Mouse (Mus musculus) limb, embryonic 14.5 days (tissue): ENCODE measurements around the gene Twf2. TPM values are rescaled to one million over a fixed set of nuclear protein-coding genes. Genes with fewer than 3 reads are reported as not detected.
A peak's percentile ranks its signal among the peaks of the same experiment; 100 is the strongest.

ENCODE experiments used
- ATAC-seq: fragments of 200-750 bp; cut with Nextera tagmentation; 2 replicates; pipeline ENCODE4 v1.8.0; 2017; ENCODE audit warnings: low read depth, moderate number of reproducible peaks, moderate TSS enrichment; ENCODE audit not compliant: low FRiP score
- DNase-seq: peaks from one replicate; pipeline ENCODE4 v3.0.0-alpha.2; 2015; ENCODE audit warnings: low spot score
- H3K27ac ChIP-seq: fragments of 300-500 bp; sonication (generic); replicated peaks from 2 replicates; pipeline ENCODE4 v1.5.1; 2014; ENCODE audit warnings: low read depth, mild to moderate bottlenecking, low read length, moderate library complexity, mixed read lengths
- H3K27me3 ChIP-seq: fragments of 300-500 bp; sonication (generic); 2 replicates; pipeline ENCODE4 v1.6.1; 2014; ENCODE audit warnings: low read length, mixed read lengths; ENCODE audit not compliant: control insufficient read depth, insufficient read depth
- H3K36me3 ChIP-seq: fragments of 300-500 bp; sonication (generic); 2 replicates; pipeline ENCODE4 v1.6.1; 2014; ENCODE audit warnings: mild to moderate bottlenecking, low read length, moderate library complexity, mixed read lengths; ENCODE audit not compliant: control insufficient read depth, insufficient read depth
- H3K4me1 ChIP-seq: fragments of 300-500 bp; sonication (generic); 2 replicates; pipeline ENCODE4 v1.6.1; 2014; ENCODE audit warnings: antibody characterized with exemption, low read length, mixed read lengths; ENCODE audit not compliant: control insufficient read depth, insufficient read depth
- H3K4me2 ChIP-seq: fragments of 300-500 bp; sonication (generic); replicated peaks from 2 replicates; pipeline ENCODE4 v1.6.1; 2014; ENCODE audit warnings: low read depth, mild to moderate bottlenecking, low read length, moderate library complexity; ENCODE audit not compliant: severe bottlenecking
- H3K4me3 ChIP-seq: fragments of 300-500 bp; sonication (generic); replicated peaks from 2 replicates; pipeline ENCODE4 v1.5.1; 2014; ENCODE audit warnings: low read length
- H3K9ac ChIP-seq: fragments of 300-500 bp; sonication (generic); 2 replicates; pipeline ENCODE4 v1.6.1; 2014; ENCODE audit warnings: mild to moderate bottlenecking, low read depth, low read length, moderate library complexity; ENCODE audit not compliant: severe bottlenecking
- H3K9me3 ChIP-seq: fragments of 300-500 bp; sonication (generic); 2 replicates; pipeline ENCODE4 v1.6.1; 2016; ENCODE audit warnings: low read length; ENCODE audit not compliant: control insufficient read depth
- POLR2A ChIP-seq: fragments of 200-500 bp; IDR thresholded peaks from 2 replicates; pipeline ENCODE4 v1.8.0; 2012; ENCODE audit warnings: inconsistent platforms, mild to moderate bottlenecking, moderate library complexity, borderline replicate concordance; ENCODE audit not compliant: insufficient read depth, insufficient read length; ENCODE audit errors: extremely low read depth
- whole genome bisulfite sequencing: fragments of 180-500 bp; shearing (Covaris S2); extraction: QIAGEN DNeasy Blood & Tissue Kit; methylation state at CpG from one replicate; pipeline ENCODE4 v1.1.7; 2014; 5-methylcytosine and 5-hydroxymethylcytosine counted together
- microRNA counts: library from miRNA; unstranded; fragments of <30 nt; microRNA quantifications from one replicate; lab custom pipeline; 2016
- microRNA-seq: library from miRNA; unstranded; fragments of <30 nt; microRNA quantifications from one replicate; pipeline ENCODE4, GENCODE M21; 2016
- polyA plus RNA-seq, 2 experiments: library from polyadenylated mRNA; depleted of rRNA in 1 of 2; stranded (reverse) in 1 of 2; unstranded in 1 of 2; fragments of >200 nt; fragmentation: Nextera tagmentation in 1 of 2; extraction: Ambion mirVana in 1 of 2; gene quantifications; 2 replicates each; pipeline versions ENCODE4 v1.2.1 to v1.2.3; 2012 to 2014

Gene Twf2
- polyA plus RNA-seq, 2 experiments = 62.4 to 69.2 TPM

- no peaks in the 10 kb centered on the region for H3K27me3 ChIP-seq
- H3K9me3 ChIP-seq = no peaks in the 10 kb centered on the region
- no peak for ATAC-seq
- no peak for TF ChIP-seq POLR2A
- no peak overlapping the region for H3K4me3 ChIP-seq
- H3K4me1 ChIP-seq = no peaks in the 10 kb centered on the region
- no peaks in the 10 kb centered on the region for H3K36me3 ChIP-seq
- no peak overlapping the region for H3K4me2 ChIP-seq
- no peak overlapping the region for H3K27ac ChIP-seq
- 89% methylated on average over 4 of the region's 4 CpGs for WGBS
- H3K9ac ChIP-seq = no peak overlapping the region
- DNase-seq = no peak
Observed at GRCm38 (mm10) chr9:106258412-106258811, 55.5 kb downstream of the Twf2 start.

DNA sequence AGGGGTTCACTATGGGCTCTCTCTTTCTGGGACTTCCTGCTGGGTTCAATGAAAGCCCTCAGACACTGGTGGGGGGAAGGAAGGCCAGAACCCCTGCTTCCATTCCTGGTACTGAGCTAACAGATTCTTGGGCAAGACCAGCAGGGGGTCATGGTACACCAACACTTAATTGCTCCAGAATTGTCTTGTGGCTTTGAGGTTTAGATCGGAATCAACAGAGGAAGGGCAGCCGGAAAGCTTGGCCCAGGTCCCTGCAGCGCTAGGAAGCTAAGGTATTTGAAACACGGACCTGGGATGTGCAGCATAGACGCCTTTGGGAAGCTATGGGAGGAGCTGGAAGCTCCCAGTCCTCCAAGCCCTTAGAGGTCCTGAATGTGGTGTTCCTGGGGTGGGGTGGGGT, 56.1 kb downstream of the Twf2 start:
- no peak for TF ChIP-seq POLR2A
- H3K27ac ChIP-seq = no peak overlapping the region
- no peak overlapping the region for H3K4me3 ChIP-seq
- H3K9me3 ChIP-seq = no peaks in the 10 kb centered on the region
- no peaks in the 10 kb centered on the region for H3K4me1 ChIP-seq
- 82% methylated on average over 5 of the region's 5 CpGs for WGBS
- ATAC-seq (no peak), DNase-seq (no peak)
- H3K27me3 ChIP-seq = no peaks in the 10 kb centered on the region
- no peaks in the 10 kb centered on the region for H3K36me3 ChIP-seq
- no peak overlapping the region for H3K9ac ChIP-seq
- no peak overlapping the region for H3K4me2 ChIP-seq

- ATAC-seq (no peak), DNase-seq (no peak)
- Histone ChIP-seq H3K4me1 (no peaks in the 10 kb centered on the region), H3K9me3 (no peaks in the 10 kb centered on the region), H3K27me3 (no peaks in the 10 kb centered on the region), H3K36me3 (no peaks in the 10 kb centered on the region), H3K9ac (no peak overlapping the region), H3K4me3 (no peak overlapping the region), H3K27ac (no peak overlapping the region), H3K4me2 (no peak overlapping the region)
- 92% methylated on average over 6 of the region's 6 CpGs for WGBS
- no peak for TF ChIP-seq POLR2A
Observed at GRCm38 (mm10) chr9:106261058-106261457, 58.1 kb downstream of the Twf2 start.

- H3K9me3 ChIP-seq = no peaks in the 10 kb centered on the region
- no peak overlapping the region for H3K9ac ChIP-seq
- no peak for TF ChIP-seq POLR2A
- no peak for DNase-seq
- ATAC-seq = no peak
- WGBS = 77% methylated on average over 3 of the region's 3 CpGs
- no peak overlapping the region for H3K4me3 ChIP-seq
- no peaks in the 10 kb centered on the region for H3K4me1 ChIP-seq
- H3K27me3 ChIP-seq = no peaks in the 10 kb centered on the region
- no peak overlapping the region for H3K27ac ChIP-seq
- H3K4me2 ChIP-seq = no peak overlapping the region
- no peaks in the 10 kb centered on the region for H3K36me3 ChIP-seq
Observed at GRCm38 (mm10) chr9:106261491-106261890, 58.6 kb downstream of the Twf2 start.

DNA sequence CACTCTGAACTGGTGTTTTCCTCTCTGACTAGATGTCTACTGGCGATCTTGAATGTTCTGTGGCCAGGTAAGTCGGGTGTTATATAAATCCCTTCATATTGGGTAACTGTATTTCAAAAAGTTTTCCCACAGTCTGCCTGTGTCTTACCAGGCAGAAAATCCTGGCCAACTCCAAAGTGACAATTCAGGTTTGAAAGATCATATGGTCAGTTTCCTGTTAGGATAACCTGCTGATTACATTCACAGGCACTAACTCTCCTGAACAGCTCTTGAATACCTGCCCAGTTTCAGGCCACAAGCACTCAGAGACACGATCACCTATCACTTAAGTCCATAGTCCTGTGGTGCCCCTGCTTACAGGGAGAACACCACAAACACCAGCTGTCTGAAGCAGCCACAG, 59.2 kb downstream of the Twf2 start:
- H3K9ac ChIP-seq = no peak overlapping the region
- TF ChIP-seq POLR2A = no peak
- H3K4me3 ChIP-seq = no peak overlapping the region
- WGBS = 88% methylated on average over 3 of the region's 3 CpGs
- no peak overlapping the region for H3K4me2 ChIP-seq
- H3K36me3 ChIP-seq = no peaks in the 10 kb centered on the region
- H3K9me3 ChIP-seq = no peaks in the 10 kb centered on the region
- DNase-seq (no peak), ATAC-seq (no peak)
- no peak overlapping the region for H3K27ac ChIP-seq
- no peaks in the 10 kb centered on the region for H3K4me1 ChIP-seq
- no peaks in the 10 kb centered on the region for H3K27me3 ChIP-seq

DNA sequence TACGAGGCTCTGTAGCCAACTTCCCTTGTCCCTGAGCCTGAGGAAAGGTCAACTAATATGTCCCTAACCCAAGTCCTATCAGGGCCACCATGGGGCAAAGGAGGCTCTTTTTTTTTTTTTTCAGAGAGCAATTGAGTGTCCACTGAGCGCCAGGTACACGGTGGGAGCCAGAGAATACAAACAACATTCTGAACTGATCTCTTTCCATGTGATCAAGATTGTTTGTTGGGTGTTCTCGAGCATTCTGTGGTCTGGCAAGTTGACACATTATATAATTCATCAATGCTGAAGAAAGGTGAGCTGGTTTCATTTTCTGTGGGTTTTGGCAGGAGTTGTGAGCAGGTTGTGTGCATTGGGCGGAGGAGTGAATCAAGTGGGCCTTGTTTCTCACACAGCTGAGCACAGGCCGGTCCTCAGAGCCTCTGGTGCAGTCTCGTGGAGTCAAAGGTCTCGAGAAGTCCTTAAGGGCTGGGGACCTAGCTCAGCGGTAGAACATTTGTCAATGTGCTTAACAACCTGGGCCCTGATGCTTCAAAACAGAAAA, 60.5 kb downstream of the Twf2 start:
- 79% methylated on average over 9 of the region's 9 CpGs for WGBS
- DNase-seq (no peak), ATAC-seq (no peak)
- no peaks in the 10 kb centered on the region for H3K36me3 ChIP-seq
- H3K27ac ChIP-seq = no peak overlapping the region
- H3K4me1 ChIP-seq = no peaks in the 10 kb centered on the region
- TF ChIP-seq POLR2A = no peak
- H3K4me2 ChIP-seq = no peak overlapping the region
- H3K27me3 ChIP-seq = no peaks in the 10 kb centered on the region
- H3K9ac ChIP-seq = no peak overlapping the region
- no peaks in the 10 kb centered on the region for H3K9me3 ChIP-seq
- H3K4me3 ChIP-seq = no peak overlapping the region

MicroRNAs encoded within 50 kb of the gene (microRNA counts, 519-probe panel; counts per million panel counts)
- microRNA mmu-let-7g (lab: Ali Mortazavi, UCI) = 5,193 counts per million, percentile 97 among the panel's probes with 10 or more counts

Small RNAs within 50 kb of the gene (microRNA-seq; reads per million reads assigned to microRNA genes)
- gene Mir135a-1 (4.1 reads per million, percentile 11 among the genes with 10 or more reads in this experiment), gene Mirlet7g (41,051 reads per million, percentile 98 among the genes with 10 or more reads in this experiment)

Other genes starting within 250 kb of the Twf2 start
- gene Col6a5, start 242.5 kb upstream of the Twf2 start, polyA plus RNA-seq (2012; rRNA removed) = 1.7 and 2.8 TPM in 2 replicates
- gene Col6a5, start 242.5 kb upstream of the Twf2 start, polyA plus RNA-seq (2014; fragmentation: Nextera tagmentation; extraction: Ambion mirVana) = 0.58 and 1.1 TPM in 2 replicates
- gene Col6a4, start 106.3 kb upstream of the Twf2 start, polyA plus RNA-seq (2012; rRNA removed) = 0.53 and 0.59 TPM in 2 replicates
- 0.12 and 0.21 TPM in 2 replicates for gene Col6a4, start 106.3 kb upstream of the Twf2 start, polyA plus RNA-seq (2014; fragmentation: Nextera tagmentation; extraction: Ambion mirVana)
- 3.5 and 4.9 TPM in 2 replicates for gene Glyctk, start 45.0 kb upstream of the Twf2 start, polyA plus RNA-seq (2012; rRNA removed)
- 2.5 and 2.6 TPM in 2 replicates for gene Glyctk, start 45.0 kb upstream of the Twf2 start, polyA plus RNA-seq (2014; fragmentation: Nextera tagmentation; extraction: Ambion mirVana)
- gene Wdr82, start 32.2 kb upstream of the Twf2 start, polyA plus RNA-seq (2012; rRNA removed) = 104 and 122 TPM in 2 replicates
- 30.2 and 32.5 TPM in 2 replicates for gene Wdr82, start 32.2 kb upstream of the Twf2 start, polyA plus RNA-seq (2014; fragmentation: Nextera tagmentation; extraction: Ambion mirVana)
- gene Ppm1m, start 3.4 kb upstream of the Twf2 start, polyA plus RNA-seq (2012; rRNA removed) = 87.0 and 93.5 TPM in 2 replicates
- gene Ppm1m, start 3.4 kb upstream of the Twf2 start, polyA plus RNA-seq (2014; fragmentation: Nextera tagmentation; extraction: Ambion mirVana) = 39.2 and 48.3 TPM in 2 replicates
- gene Tlr9, start 19.5 kb downstream of the Twf2 start, polyA plus RNA-seq (2012; rRNA removed) = 0.96 and 0.99 TPM in 2 replicates
- gene Tlr9, start 19.5 kb downstream of the Twf2 start, polyA plus RNA-seq (2014; fragmentation: Nextera tagmentation; extraction: Ambion mirVana) = 0.08 and 0.11 TPM in 2 replicates
- 83.3 and 97.2 TPM in 2 replicates for gene Alas1, start 45.5 kb downstream of the Twf2 start, polyA plus RNA-seq (2012; rRNA removed)
- 89.3 and 95.4 TPM in 2 replicates for gene Alas1, start 45.5 kb downstream of the Twf2 start, polyA plus RNA-seq (2014; fragmentation: Nextera tagmentation; extraction: Ambion mirVana)
- gene Poc1a, start 78.0 kb downstream of the Twf2 start, polyA plus RNA-seq (2012; rRNA removed) = 20.1 and 25.9 TPM in 2 replicates
- 17.4 and 20.2 TPM in 2 replicates for gene Poc1a, start 78.0 kb downstream of the Twf2 start, polyA plus RNA-seq (2014; fragmentation: Nextera tagmentation; extraction: Ambion mirVana)
- 130 and 180 TPM in 2 replicates for gene Dusp7, start 165.5 kb downstream of the Twf2 start, polyA plus RNA-seq (2012; rRNA removed)
- gene Dusp7, start 165.5 kb downstream of the Twf2 start, polyA plus RNA-seq (2014; fragmentation: Nextera tagmentation; extraction: Ambion mirVana) = 73.0 and 84.1 TPM in 2 replicates
- gene Rpl29, start 226.3 kb downstream of the Twf2 start, polyA plus RNA-seq (2012; rRNA removed) = 946 and 1,047 TPM in 2 replicates
- gene Rpl29, start 226.3 kb downstream of the Twf2 start, polyA plus RNA-seq (2014; fragmentation: Nextera tagmentation; extraction: Ambion mirVana) = 1,133 and 1,180 TPM in 2 replicates
- gene Acy1, start 235.2 kb downstream of the Twf2 start, polyA plus RNA-seq (2012; rRNA removed) = 34.4 and 35.1 TPM in 2 replicates
- gene Acy1, start 235.2 kb downstream of the Twf2 start, polyA plus RNA-seq (2014; fragmentation: Nextera tagmentation; extraction: Ambion mirVana) = 45.6 and 45.8 TPM in 2 replicates
- 54.5 and 64.6 TPM in 2 replicates for gene Abhd14b, start 244.4 kb downstream of the Twf2 start, polyA plus RNA-seq (2012; rRNA removed)
- 41.2 and 44.6 TPM in 2 replicates for gene Abhd14b, start 244.4 kb downstream of the Twf2 start, polyA plus RNA-seq (2014; fragmentation: Nextera tagmentation; extraction: Ambion mirVana)
- gene Abhd14a, start 244.6 kb downstream of the Twf2 start, polyA plus RNA-seq (2012; rRNA removed) = 79.9 and 87.1 TPM in 2 replicates
- gene Abhd14a, start 244.6 kb downstream of the Twf2 start, polyA plus RNA-seq (2014; fragmentation: Nextera tagmentation; extraction: Ambion mirVana) = 69.5 and 74.0 TPM in 2 replicates